Mouse (Mus musculus) CD4-positive, CD25-positive, alpha-beta regulatory T cell, adult 2 months (primary cell): ENCODE results near the gene Zfp90.
"Not testable (repeated sequence)": the region's sequence is repeated elsewhere in the genome, so short reads cannot be mapped to it uniquely, and the experiment has no call there.

Experiments
- DNase-seq: peaks from one replicate; pipeline ENCODE4 v3.0.0-alpha.2; 2012; ENCODE audit warnings: low read depth, low spot score

Gene Zfp90

DNA sequence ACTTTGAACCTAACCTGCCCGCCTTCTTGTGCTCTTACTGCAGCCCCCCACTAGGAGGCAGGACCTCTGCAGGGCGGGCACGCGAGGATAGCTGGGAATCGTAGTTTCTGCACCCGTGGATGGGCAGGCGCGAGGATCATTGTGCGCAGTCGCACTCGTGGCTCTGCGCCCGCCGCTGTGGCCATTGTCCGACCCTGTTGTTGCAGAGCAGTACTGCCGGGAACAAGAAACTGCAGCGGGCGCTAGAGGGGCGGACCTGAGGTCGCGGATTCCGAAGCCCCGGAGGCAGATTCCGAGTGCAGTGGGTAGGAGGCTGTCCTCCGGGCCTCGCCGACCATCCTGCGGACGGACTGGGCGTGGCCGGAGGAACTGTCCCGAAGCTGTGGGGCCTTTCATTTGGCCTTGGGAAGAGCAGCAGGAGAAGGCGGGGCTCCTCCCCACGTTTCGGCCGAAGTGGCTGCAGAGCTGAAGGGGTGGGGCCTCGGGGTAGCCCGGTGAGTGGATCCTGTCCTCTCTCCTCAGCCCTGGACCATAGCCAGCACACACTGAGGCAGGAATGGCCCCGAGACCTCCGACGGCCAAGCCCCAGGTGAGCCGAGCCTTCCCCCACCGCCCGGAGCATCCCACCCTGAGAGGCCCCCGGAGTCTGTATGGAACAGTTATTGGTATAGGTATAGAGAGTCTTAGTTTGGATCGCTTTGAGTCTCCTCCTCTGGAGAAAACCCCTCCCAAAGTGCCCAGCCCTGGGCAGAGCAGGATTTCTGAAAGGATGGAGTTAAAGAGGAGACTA, at the start of gene Zfp90:
Gene Zfp90 (plus strand): TSS at position 146 of the 790 bp plus-strand sequence.
- peak; percentile 91 for DNase-seq

DNA sequence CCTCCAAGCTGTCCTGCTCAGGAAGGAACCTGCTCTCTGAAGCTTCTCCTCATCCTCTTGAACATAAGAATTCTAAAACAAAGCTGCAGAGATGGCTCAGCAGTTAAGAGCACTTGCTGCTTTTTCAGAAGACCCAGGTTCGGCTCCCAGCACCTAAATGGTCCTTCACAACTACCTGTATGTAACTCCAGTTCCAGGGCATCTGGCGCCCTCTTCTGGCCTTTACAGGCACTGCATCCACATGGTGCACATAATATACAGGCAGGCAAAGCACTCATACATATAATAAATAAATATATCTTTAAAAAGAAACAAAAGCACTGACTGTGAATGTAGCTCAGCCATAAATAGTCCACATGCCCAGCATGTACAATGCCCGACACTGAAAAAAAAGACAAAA, 46.6 kb upstream of the Zfp90 start:
- peak; percentile 7 for DNase-seq

GRCm38 (mm10) chr8:106369069-106369468, 46.1 kb upstream of the Zfp90 start:
- DNase-seq: no peak

DNA sequence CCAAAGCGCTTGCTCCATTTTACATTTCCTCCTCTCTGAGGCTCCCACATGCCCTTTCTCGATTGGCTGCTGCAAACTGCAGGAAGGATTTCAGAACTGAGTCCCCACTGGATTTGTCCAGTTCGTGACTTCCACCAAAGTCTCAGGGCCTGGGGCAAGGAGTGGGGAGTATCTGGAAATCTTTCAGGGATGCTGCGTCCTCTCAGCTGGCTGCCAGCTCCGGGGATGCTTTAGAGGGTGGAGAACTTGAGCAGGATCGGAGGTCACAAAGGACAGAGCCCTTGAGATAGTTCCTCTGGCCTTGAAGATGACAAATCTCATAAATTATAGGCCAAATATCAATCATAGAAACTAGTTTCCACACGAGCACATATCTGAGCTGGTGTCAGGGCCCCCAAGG, 39.2 kb upstream of the Zfp90 start:
- DNase-seq: no peak

DNA sequence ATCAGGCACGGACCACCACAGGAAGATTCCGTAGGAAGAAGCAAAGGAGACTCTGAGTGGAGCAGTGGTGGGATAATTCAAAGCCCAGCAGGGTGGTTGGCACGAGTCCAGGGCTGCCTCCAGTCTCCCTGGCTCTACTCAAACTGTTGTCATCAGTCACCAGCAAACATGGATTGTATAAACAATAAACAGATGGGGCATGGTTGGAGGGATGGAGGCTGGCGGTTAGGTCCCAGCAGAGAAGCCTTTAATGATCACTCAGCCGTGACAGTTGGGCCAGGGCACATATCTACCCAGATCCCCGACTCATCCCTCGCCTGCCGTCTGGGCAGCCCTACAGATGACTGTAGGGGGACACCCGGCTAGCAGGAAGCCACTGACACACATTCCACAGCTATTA, 38.3 kb upstream of the Zfp90 start:
- DNase-seq: no peak

GRCm38 (mm10) chr8:106378501-106379048, 36.6 kb upstream of the Zfp90 start:
- no peak for DNase-seq

DNA sequence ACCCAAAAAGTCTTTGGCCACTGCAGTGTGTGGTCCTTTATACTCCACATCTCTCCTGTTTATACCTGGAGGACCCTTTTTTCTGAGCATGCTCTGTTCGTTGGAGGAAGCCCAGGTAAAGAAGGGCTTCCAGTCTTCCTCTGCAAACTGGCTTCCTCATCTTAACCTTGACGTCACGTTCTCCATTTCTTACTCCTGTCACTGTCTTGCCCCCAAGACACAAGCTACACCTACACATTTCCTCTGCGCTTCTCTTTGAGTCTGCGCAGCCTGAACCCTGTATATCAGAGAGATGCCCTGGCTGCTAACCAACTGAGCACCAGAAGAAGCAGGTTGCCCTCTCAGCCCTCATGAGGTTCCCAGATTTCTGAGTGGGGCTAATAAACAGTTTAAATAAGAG, 35.8 kb upstream of the Zfp90 start:
- peak; percentile 37 for DNase-seq

- no peak for DNase-seq
Measured at GRCm38 (mm10) chr8:106381026-106381425, 34.1 kb upstream of the Zfp90 start.

DNA sequence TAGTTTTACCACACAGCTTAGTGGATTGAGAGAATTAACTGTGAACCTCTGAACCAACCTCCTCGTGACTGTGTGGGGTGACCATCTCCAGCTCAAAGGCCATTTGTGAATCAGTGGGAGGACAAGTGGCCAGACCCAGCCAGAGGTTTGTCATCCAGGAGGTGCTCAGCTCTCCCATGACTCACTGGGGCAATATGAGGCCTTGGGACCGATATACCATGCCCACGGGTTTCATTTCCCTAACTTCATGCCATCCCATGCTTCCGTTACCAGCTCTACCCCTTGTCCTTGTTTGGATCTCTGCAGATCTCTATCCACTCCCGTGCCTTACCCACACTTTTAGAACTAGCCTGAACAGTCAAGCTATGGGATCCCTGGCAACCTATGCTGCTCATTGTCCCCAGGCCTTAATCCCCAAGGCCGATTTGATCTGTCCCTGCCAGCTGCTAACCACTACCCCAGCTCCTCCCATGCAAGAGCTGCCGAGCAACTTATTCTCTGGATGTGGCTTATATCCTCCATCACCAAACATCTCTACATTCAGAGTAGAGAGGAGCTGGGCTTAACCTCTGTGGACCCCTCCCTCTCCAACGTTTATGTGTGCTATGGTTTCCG, 27.2 kb upstream of the Zfp90 start:
- no peak for DNase-seq

- DNase-seq: no peak
Measured at GRCm38 (mm10) chr8:106394493-106394892, 20.6 kb upstream of the Zfp90 start.

DNA sequence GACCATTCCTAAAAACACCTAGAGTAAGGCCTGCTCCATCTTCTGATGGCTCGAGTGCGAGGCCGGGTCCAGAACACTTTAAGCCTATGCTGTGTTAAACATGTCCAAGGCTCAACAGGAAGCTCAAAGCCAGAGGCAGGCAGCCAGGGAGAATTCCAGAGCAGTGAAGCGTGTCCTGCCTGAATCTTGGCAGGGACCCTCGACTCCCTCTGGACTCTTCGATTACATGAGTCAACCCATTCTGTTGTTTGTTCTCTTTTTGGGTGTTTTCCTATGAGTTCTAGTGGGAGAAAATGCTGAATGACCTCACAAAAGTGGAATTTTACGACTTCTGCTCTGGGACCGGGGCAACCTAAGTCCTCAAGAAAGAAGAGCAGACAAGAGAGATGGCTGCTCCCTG, 15.4 kb upstream of the Zfp90 start:
- DNase-seq: no peak

DNA sequence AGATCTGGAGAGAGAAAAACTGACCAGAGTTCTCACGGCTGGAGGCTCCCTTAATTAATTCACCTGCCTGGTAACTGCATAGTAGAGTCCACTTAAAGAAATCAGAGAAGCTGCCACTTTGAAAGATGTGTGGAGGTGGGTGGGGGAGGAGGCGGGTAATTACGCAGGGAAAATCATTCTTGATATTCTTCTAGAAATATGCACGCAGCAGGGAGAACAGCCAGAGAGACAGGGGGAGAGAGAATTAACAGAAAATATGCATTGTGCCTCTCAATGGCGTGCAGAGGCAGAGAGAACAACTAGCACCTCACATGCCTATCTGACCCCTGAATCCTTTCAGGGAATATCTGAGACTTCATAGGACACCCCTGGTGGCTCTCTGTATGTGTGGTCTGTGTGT, 14.9 kb upstream of the Zfp90 start:
- DNase-seq: no peak

DNA sequence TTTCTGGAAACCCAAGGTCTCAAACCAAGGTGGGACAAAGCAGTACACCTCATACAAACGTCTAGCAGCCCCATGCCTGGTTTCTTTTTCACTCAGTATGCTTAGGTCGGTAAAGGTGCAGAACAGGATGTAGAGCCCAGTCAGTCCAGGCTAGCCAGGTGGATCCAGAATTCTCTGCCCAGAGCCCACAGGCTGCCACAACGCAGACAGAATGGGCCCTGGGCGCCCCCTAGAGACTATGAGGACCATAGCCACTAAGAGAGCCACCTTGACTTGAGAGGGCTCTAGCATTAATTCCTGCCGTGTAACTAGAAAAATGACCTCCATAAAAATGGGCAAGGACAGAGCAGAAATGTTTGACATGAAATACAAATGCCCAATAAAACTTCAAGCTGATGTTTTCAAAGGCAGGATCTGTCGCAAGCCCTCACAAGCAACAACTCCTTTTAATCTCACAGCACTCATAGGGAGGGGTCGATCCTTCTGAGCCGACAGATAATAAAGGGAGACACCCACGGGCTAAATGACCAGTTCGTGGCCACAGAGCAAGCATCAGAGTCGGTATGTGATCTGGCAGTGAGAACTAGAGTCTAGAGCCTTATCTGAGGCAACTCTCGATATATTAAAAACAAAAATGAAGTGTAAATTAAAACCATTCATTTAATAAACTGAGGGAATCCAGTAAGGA, 11.7 kb upstream of the Zfp90 start:
- DNase-seq: peak; percentile 37

- no peak for DNase-seq
Measured at GRCm38 (mm10) chr8:106404825-106405224, 10.3 kb upstream of the Zfp90 start.

DNA sequence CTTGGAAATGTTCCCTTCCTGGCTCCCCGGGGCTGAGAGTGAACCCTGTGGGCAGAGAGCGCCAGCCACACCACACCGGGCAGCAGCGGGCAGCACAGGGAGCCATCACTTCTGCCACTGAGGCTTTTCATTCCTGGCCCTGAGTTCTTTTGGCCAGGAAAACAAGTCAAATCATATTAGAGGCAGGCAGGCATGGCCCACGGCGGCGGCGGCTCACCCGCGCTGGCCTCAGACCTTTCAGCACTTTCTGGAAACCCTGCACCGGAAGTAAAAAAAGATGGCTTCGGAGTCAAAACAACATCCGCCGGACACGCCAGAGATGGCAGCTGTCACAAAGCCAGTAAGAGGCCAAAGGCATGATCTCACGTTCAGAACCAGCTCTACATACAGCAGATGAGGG, 9.3 kb upstream of the Zfp90 start:
- DNase-seq: no peak

- DNase-seq: no peak
Measured at GRCm38 (mm10) chr8:106410055-106410454, 5.1 kb upstream of the Zfp90 start.

- DNase-seq: no peak
Measured at GRCm38 (mm10) chr8:106410564-106410963, 4.6 kb upstream of the Zfp90 start.

DNA sequence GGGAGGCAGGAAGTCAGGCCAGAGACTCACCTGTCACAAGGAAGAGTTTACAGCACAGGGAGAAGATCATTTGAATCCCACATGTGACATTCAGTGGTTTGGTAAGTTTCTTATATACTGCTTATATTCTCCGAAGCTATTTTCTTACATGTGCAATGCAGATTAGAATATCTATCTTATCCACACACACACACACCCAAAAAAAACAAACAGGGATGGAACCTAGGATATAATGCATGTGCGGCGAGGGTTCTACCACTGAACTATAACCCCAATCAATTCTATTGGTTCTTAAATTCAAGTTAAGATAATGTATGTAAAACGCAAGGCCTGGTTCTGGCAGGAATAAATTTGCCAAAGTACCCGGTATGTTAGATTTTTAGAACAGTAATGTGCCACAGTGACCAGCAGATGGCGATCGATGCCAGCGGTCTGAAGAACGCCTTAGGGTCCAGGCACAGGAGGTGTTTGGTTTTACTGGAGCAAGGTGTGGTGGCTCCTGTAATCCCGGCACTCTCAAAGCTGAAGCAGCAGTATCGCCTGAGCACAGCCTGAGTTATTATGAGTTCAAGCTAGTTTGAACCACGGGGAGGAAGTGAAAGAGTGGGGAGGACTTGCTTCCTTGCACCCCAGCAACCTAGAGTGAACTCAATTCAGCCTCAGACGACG, 3.2 kb upstream of the Zfp90 start:
- DNase-seq: peak; percentile 80

GRCm38 (mm10) chr8:106417692-106418091, 2.6 kb downstream of the Zfp90 start:
- no peak for DNase-seq

GRCm38 (mm10) chr8:106431088-106431487, 16.0 kb downstream of the Zfp90 start:
- DNase-seq: no peak

DNA sequence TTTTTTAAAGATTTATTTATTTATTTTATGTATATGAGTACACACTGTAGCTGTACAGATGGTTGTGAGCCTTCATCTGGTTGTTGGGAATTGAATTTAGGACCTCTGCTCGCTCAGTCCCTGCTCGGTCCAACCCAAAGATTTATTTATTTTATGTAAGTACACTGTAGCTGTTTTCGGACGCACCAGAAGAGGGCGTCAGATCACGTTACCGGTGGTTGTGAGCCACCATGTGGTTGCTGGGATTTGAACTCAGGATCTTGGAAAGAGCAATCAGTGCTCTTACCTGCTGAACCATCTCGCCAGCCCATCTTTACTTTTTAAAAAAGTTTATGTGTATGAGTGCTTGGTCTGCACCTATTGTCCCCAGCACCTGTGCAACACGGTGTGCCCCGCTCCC, 16.8 kb downstream of the Zfp90 start:
- not testable (repeated sequence) for DNase-seq
